Mouse (Mus musculus): ENCODE measurements around the gene Cep152. TPM values are rescaled to one million over a fixed set of nuclear protein-coding genes. Genes with fewer than 3 reads are reported as not detected.

Gene Cep152
- polyA plus RNA-seq, 1 experiment = 1.2 TPM

DNA sequence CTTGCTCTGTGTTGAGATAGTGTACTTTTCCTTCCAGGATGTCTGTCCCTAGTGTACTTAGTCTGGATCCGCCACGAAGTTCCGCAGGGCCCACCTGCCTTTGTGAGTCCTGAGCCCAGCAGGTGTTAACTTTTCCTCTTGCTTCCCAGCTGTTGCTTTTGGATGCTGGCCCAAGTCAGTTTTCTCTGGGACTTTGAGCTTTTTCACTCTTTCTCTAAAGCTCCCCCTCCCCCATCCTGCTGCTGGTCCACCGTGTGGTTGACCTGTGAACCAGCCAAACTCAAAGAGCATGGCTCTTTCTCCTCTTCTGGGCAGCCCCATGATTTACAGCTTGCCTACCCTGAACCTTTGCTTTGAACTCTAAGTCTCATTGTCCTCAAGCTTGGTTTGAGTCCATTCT, 1.6 kb upstream of the Cep152 start:
- DNase-seq (ENCODE audit: low read depth) = no peak

DNA sequence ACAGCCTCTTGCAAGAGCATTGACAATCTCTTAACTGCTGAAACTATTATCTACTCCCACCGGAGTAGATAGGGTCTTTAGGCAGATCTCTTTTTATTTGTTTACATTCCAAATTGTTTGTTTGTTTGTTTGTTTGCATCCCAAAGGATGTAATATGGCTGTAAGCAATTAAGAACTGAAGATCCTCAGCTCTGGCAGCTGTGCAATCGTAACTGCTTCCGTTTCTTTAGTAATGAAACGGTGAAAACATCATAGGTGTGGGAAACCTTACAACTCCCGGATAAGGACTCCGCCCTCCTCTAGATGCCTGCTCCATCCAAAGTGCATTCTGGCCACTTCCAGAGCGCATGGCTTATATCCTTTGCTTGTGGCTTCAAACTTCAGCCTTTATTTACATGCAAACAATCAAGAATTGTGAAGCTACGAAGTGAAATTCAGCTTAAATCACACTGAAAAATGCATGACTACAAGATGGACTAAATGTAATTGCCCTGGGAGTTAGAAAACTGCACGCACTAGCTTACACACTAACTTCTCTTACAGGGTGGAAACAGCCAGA, 707 bp downstream of the Cep152 start:
- DNase-seq (ENCODE audit: low read depth) = no peak

DNA sequence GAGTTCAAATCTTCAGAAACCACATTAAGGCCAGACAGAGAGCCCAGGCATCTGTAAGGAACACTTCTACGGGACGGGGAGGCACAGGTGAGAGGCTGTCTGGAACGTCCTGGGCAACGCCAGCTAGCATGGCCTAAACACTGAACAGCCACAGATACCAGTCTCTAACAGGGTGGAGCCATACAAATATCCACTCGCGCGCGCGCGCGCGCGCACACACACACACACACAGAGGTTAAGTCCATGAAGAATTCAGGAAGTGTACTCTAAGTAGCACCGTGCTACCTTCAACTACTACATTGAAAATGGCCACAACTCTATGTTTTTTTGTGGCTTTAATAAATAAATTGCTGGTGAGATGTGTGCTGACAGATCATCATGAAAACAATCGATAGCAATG, 1.7 kb downstream of the Cep152 start:
- DNase-seq (ENCODE audit: low read depth) = no peak

DNA sequence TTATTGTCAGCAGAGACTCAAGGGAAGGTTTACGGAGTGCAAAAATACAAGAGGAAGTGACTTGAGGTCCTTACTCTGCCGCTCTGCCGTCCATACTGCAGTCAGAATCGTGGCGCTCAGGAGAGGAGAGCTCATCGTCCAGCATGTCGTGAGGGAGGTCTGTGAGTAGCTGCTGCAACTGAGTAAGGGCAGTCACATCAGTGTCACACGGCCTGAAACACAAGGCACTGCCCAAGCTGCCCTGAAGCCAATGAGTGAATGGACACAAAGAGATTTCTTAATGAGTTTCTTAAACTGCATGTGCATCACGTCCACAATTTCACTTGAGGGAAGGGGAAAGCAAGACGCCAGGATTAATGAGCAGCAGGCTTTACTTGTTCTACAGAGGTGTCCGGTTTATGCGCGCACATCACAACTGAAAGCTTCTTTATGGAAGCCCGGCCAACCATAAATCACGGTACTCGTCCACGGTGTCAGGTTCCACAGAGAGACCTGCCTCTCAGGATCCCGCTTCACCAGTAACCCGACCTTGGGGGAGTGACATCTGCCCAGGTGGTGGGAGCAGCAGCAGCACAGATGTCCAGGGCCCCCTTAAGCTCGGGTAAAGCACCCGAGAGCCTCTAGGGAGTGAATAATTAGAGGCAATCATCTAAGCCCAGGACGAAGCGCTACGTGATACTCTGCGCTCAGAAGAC, 4.6 kb downstream of the Cep152 start:
- no peak for DNase-seq (ENCODE audit: low read depth)

DNA sequence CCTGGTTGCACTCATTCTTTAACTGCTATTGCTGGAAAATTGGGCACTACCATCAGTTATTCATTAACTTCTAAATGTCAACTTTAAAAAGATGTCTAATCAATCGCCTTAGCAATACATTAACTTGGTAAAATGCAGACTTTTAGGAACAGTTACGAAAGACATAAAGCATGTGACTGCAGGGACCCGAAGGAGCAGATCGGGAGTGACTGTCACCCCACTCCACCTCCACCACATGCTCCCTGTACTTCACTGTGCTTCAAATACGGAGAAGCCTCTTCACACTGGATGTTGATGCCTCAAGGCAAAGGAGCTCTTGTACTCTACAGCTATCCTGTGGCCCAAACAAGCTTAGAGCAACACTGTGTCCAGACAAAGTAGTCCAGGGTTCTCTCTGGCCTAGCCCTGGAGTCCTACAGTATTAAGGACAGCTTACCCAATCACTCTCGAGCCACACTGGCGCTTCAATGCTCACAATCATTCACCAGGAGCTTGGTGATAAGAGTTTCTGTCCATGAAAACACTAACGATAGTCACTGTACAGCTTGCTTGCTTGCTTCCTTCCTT, 9.0 kb downstream of the Cep152 start:
- no peak for DNase-seq (ENCODE audit: low read depth)

DNA sequence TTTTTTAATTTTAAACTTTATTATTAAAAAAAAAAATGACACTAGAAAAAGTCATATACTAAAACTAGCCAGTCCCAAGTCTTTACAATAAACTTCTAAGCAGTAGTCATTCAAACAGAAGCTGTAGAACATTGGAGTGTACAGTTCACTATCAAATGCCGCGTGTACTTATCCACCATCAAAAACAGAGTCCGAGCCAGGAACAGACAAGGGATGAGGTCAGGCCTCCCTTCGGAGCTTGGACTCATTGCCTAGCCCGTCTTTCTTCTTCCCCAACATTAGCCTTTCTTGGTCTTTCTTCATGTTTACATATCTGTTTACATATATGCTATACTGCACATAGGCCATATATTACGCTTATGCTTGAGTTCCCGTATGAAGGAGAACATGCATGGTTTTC, 9.5 kb downstream of the Cep152 start:
- DNase-seq (ENCODE audit: low read depth) = no peak

DNA sequence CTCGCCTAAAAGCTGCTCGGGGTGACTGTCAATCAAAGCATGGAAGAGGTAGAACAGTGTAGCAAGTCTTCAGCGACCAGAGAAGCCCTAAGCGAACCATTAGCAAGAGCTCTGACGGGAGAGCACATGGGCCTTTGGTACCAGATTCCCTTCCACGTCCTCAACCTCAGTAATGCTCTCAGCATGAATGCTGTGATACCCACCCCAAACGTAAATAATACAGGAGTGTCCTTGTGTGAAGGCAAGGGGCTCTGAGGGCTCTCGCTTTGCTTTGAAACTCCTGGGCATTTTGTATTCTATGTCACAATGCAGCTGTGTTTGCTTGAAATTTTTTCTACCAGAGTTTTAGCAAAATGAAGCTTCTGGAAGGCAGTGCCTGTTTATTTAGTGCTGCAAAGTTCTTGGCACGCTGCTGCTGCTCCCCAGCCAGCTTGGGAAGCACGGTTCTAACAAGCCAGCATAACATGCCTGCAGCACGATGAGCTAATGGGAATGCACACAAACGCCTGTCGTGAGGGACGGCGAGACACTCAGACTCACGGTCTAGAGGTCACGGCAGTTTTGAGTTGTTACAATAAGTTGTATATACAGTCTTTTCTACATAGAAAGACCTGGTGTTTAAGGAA, 18.6 kb downstream of the Cep152 start:
- no peak for DNase-seq (ENCODE audit: low read depth)

DNA sequence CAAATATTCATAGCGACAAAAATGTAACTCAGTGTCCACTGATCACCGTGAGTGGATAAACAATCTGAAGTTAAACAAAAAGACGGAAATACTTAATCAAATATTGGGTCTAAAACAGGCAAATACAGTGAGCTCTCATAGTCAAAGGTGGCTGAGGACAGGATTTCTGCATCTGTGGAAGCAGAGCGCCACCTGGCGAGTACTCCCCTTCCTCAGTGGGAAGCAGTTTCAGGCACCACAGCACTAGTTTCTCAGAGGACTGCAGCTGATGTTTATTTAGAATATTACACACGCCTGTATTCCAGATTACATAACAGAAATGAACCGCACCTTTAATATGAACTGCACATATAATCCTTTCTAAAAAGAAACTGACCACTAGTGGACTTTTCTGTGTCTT, 20.3 kb downstream of the Cep152 start:
- DNase-seq (ENCODE audit: low read depth) = no peak

DNA sequence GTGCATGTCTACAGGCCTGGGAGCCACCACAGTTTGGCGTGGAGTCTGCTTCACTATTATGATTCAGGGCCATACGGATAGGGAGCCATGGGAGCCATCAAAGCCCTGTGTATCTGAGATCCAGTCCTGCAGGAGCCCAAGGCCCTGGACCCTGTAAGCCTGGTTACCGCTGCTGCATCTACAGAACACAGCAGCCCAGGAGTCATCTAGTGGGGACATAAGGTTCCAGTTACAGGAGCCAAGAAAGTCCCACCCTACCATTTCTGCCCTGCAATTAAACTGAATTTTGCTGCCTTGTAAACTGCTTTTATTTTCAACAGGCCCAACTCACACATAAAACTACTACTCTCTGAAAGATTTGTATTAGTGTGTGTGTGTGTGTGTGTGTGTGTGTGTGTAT, 21.9 kb downstream of the Cep152 start:
- no peak for DNase-seq (ENCODE audit: low read depth)

DNA sequence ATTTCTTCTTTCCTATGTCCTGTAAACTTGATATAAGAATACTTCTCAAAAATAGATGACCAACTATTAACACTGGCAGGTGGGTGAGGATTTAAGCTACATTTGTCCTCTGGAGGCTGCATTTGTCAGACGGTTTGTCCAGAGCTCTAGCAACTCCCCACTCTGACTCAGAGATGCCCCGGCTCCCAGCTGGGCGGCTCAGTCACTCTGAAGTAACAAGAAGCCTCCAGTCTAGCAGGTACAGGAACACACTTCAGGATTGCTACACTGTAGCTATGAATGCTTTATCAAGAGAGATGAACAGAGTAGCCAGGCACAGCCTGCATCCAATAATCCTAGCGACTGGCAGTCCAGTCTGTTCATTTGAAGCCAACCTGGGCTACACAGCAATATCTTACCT, 26.0 kb downstream of the Cep152 start:
- DNase-seq (ENCODE audit: low read depth) = no peak

DNA sequence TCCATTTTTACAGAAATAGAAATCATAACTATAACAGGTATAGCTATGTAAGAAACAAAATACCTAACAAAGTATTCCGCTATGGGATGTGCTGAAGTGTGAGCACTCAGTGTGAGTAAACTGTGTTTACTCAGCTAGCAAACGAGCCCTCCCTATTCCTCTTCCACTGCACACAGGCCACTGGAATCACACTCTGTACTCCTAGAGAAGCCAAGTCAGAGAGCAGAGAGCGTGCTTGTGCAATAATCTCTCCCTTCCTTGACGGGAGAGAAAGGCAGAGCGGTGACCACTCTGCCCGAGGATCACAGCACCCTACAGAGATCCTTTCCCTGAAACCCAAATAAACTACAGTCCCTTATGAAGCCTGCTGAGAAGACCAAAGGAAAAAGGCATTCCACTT, 26.7 kb downstream of the Cep152 start:
- no peak for DNase-seq (ENCODE audit: low read depth)

DNA sequence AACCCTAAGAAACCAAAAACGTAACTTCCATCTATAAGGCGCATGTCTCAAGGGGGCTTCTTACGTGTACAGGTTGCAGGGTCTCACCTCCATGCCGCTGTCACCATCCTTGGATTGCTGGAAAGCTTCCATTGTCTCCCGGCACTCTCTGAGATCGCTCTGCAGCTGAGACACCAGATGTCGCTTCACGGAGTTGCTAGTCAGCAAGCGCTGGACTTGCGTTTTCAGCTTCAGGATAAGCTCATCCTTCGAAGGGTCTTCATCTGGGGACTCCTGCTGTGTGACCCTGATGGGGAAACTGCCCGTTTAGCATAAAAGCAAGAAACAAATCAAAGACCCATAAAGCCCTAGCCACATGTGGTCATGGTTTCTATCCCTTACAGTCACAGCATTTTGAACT, 30.1 kb downstream of the Cep152 start:
- DNase-seq (ENCODE audit: low read depth) = no peak

DNA sequence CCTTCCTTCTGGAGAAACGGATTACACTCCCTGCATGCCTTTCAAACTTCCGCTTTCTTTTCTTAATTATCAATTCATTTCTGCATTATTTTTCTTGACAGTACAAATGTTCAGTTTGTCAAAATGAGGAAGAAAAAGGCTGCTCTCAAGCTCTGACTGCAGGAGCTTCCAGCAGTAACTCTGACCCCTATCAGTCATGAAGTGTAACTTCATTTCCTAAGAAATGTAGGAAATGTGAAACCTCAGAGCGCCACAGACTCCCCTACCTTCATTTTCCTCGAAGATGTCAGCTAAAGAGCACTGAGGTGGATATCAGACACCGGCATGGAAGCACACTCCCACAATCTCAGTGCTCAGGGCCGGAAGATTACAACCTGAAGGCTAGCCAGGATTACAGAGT, 30.8 kb downstream of the Cep152 start:
- DNase-seq (ENCODE audit: low read depth) = no peak

DNA sequence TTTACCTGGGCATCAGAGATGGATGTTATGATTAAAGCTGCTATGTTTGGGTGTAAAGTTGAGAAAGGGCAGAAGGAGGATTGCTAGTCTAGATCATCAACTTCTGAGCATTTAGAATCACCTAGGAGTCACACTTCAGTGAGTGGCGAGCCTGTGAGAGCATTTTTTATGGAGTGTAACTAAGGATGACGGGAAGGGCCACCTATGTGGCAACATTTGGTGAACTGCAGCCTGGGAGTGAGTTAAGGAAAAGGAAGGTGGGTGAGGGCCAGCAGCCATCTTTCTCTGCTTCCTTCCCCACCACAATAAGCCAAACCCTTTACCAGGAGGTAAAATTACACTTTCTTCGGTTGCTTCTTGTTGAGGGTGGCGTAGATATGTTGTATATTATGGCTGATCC, 33.0 kb downstream of the Cep152 start:
- DNase-seq (ENCODE audit: low read depth) = no peak

DNA sequence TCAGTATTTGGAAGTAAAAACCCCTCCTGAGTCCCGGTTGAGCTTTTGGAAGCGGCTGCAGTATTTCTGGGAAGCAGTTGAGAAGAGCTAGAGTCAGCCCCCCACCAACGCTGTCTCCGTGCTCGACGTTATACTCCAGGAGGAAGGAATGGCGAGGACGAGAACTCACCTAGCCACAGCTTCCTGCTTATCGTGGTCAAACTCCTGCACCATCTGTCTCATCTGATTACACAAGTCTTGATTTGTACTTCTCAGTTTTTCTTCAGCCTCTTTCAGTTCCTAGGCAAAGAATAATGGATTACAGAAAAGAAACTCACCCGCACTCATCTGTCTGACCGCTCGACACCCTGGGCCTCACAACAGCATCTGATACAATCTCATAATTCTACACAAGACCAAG, 35.6 kb downstream of the Cep152 start:
- no peak for DNase-seq (ENCODE audit: low read depth)

DNA sequence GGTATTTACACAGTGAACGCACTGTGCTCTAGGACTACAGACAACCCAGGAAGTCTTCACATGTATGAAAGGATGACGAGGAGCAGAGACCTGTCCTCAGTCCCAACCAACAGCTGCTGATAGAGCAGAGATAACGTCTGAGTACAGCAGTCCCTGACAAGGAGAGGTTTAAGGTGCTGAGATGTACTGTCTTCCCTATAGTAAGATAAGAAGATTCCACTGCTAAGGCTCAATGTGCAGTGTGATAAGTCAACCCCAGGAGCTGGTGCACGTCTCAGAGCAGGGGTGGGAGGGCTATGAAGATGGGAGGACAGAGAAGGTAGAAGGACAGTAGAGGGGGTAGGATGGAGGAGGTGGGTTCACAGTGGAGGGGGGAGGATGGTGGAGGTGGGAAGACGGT, 43.8 kb downstream of the Cep152 start:
- DNase-seq (ENCODE audit: low read depth) = no peak

DNA sequence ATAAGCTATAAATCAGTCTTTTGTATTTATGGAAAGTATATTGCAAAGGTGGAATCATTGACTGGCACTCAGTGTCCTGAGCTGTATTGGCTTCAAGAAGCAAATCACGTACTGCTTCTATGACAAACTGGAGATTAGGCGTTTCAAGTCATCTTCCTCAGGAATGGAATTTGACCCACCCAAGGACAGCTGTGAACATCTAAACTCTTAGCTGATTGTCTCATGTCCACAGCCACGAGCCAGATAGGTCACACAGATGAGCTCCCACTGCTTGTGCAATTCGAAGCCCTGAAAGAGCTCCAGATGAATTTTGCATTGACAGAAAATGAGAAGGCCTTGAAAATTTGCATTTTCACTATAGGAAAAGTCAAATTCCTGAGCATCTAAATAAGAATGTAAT, 47.2 kb downstream of the Cep152 start:
- no peak for DNase-seq (ENCODE audit: low read depth)

DNA sequence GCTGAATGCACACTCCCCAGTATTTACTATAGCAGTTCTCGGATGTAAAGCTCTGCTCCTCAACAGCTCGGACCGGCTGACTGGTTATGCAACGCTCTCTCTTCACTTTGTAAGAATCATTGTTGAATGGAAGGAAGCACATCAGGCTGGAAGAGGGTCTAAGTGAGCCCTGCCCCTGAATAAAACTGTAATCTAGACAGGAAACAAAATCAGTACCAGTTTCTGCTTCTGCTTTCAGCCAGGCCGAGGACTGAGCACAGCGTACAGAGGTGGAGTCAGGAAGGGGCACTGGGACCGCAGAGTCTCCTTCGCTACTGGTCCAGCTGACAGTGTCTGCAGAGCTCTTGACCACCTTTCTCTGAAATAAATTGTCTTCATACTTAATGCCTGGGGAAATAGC, 48.4 kb downstream of the Cep152 start:
- DNase-seq (ENCODE audit: low read depth) = no peak

DNA sequence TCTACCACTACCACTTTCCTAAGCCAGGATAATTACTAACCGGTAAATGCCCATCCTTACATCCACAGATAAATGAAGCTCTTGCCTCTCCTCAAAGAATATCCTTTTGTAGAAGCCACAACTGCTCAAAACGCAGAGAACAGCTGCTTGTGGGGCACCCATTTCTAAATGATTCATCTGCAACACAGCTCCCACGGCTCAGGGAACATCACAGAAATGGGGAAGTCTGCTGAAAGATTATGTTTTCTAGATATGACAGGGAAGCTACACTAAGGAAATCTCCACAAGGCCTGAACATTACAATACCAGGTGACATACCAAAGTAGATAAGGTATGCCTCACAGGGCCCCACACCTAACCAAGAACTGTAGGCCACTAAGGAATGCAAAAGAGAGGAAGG, 49.1 kb downstream of the Cep152 start:
- no peak for DNase-seq (ENCODE audit: low read depth)

DNA sequence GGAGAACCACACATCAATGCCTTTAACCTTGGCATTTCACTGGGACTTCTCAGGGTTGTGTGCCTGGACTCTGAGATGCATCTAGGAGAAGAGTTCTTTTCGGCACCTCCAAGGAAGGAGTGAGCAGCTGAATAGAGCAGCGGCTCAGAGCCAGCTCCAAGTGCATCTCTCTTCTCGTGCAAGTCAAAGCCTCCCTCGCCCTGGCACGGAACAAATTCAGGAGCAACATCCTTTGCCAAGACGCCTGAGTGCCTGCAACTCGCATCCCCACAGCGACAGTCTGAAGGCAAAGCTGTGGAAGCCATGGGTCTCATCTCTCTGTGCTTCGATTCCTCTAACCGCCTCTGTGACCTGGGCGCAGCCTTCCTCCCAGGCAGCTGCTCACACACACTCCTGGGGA, 61.0 kb downstream of the Cep152 start:
- no peak for DNase-seq (ENCODE audit: low read depth)

DNA sequence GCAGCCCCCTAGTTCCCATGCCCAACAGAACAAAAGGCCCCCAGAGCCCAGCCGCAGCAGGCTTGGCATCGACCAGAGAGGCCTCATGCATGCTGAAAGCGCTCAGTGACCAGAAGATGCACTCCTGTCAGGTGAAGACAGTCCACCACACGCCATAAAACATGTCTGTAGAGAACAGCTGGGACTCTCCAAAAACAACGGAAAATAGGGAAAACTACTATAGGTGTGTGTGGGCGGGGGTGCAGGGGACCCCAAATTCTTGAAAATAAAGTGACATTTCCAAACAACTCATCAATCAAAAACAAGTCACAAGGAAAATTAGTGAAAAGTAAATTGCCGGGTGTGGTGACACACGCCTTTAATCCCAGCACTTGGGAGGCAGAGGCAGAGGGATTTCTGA, 62.5 kb downstream of the Cep152 start:
- DNase-seq (ENCODE audit: low read depth) = no peak

DNA sequence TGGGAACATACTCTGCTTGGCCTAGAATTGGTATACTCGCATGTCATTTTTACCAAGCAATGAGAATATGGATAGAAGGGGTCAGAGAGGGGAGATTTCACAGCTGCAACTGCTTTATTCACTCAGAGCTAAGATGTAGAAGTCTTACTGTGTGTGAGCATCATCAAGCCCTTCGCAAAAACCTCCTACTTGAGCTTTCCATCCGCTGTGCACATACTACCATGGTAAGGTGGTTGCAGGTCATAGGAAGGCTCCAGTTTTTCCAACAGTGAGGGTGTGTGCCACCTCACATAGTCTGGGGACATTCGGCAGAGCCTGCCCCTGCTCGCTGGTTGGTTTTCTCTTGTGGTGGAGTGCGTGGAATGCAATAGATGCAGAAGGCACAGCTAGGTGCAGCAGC, 64.9 kb downstream of the Cep152 start:
- no peak for DNase-seq (ENCODE audit: low read depth)

All from gonadal fat pad, adult 2 months (tissue).